Mouse (Mus musculus) thymus, adult 2 months (tissue): ENCODE data around the gene Rap1gap.

Source experiments
- CTCF ChIP-seq: fragments of 200-500 bp; IDR thresholded peaks from 2 replicates; pipeline ENCODE4 v1.5.1; 2012; ENCODE audit warnings: mild to moderate bottlenecking, control low read depth, low read length, moderate library complexity, borderline replicate concordance; ENCODE audit not compliant: control insufficient read depth, poor library complexity, insufficient read depth; ENCODE audit errors: extremely low read depth
- POLR2A ChIP-seq: fragments of 200-500 bp; IDR thresholded peaks from 2 replicates; pipeline ENCODE4 v1.6.1; 2012; ENCODE audit warnings: mild to moderate bottlenecking, low read length, control low read depth, moderate library complexity; ENCODE audit not compliant: control insufficient read depth, poor library complexity, insufficient read depth; ENCODE audit errors: extremely low read depth

- TF ChIP-seq CTCF, result no peak
- no peak for TF ChIP-seq POLR2A
Observed at GRCm38 (mm10) chr4:137727506-137728187, 63.1 kb downstream of the Rap1gap start.
